Mouse (Mus musculus): ENCODE measurements around the gene AI413582. TPM values are rescaled to one million over a fixed set of nuclear protein-coding genes. Genes with fewer than 3 reads are reported as not detected.

Gene AI413582
- total RNA-seq, 1 experiment from 2014 or later = 14.5 TPM

Other genes with a start within 250 kb of the AI413582 start
- not detected in 2 replicates for gene Grm4, start 44.4 kb downstream of the AI413582 start, total RNA-seq (2017)
- 95.5 and 115 TPM in 2 replicates for gene Hmga1, start 9.3 kb downstream of the AI413582 start, total RNA-seq (2017)
- gene Nudt3, start 57.7 kb upstream of the AI413582 start, total RNA-seq (2017) = 126 and 211 TPM in 2 replicates
- gene RPS10-NUDT3, start 69.5 kb upstream of the AI413582 start, total RNA-seq (2017) = not detected in 2 replicates
- 2,185 and 3,551 TPM in 2 replicates for gene Rps10, start 70.9 kb upstream of the AI413582 start, total RNA-seq (2017)
- gene Pacsin1, start 89.8 kb upstream of the AI413582 start, total RNA-seq (2017) = 0.25 TPM in 1 of 2 replicates, not detected in the other
- not detected in 2 replicates for gene Spdef, start 163.2 kb upstream of the AI413582 start, total RNA-seq (2017)